Mouse (Mus musculus) myocyte (in vitro differentiated cells): ENCODE data around the gene Vpreb3.
"Not testable (repeated sequence)": the region's sequence is repeated elsewhere in the genome, so short reads cannot be mapped to it uniquely, and the experiment has no call there.

Experiments
- CEBPB ChIP-seq: IDR thresholded peaks from 2 replicates; pipeline ENCODE4 v1.6.1; 2011; ENCODE audit warnings: mild to moderate bottlenecking, moderate library complexity; ENCODE audit not compliant: poor library complexity, insufficient read depth, severe bottlenecking
- E2F4 ChIP-seq: IDR thresholded peaks from one replicate; pipeline ENCODE4 v1.6.1; 2011; ENCODE audit warnings: mild to moderate bottlenecking, control low read depth, moderate library complexity; ENCODE audit not compliant: insufficient read depth
- MAX ChIP-seq: IDR thresholded peaks from one replicate; pipeline ENCODE4 v1.6.1; 2011; ENCODE audit warnings: low read depth, mild to moderate bottlenecking, control low read depth
- MYOD1 ChIP-seq, 3 experiments: IDR thresholded peaks; one replicate each; pipeline ENCODE4 v1.6.1; 2011; ENCODE audit warnings: control low read depth in 2 of 3, low read depth in 2 of 3, mild to moderate bottlenecking in 2 of 3, moderate library complexity in 1 of 3; ENCODE audit not compliant: insufficient read length in 2 of 3, control insufficient read depth in 1 of 3
- MYOG ChIP-seq, 3 experiments: IDR thresholded peaks; one replicate each; pipeline ENCODE4 v1.6.1; 2011; ENCODE audit warnings: control low read depth in 2 of 3, low read depth in 2 of 3, mild to moderate bottlenecking in 2 of 3; ENCODE audit not compliant: insufficient read length in 2 of 3, control insufficient read depth in 1 of 3, insufficient read depth in 1 of 3
- POLR2A ChIP-seq: IDR thresholded peaks from one replicate; pipeline ENCODE4 v1.6.1; 2011; ENCODE audit warnings: low read depth, mild to moderate bottlenecking, control low read depth, moderate library complexity; ENCODE audit not compliant: insufficient read length
- POLR2AphosphoS2 ChIP-seq: IDR thresholded peaks from one replicate; pipeline ENCODE4 v1.6.1; 2011; ENCODE audit warnings: low read depth, control low read depth; ENCODE audit not compliant: insufficient read length
- REST ChIP-seq: IDR thresholded peaks from one replicate; pipeline ENCODE4 v1.6.1; 2011; ENCODE audit warnings: mild to moderate bottlenecking, control low read depth, moderate library complexity; ENCODE audit not compliant: insufficient read depth, insufficient read length
- SRF ChIP-seq: IDR thresholded peaks from one replicate; pipeline ENCODE4 v1.6.1; 2011; ENCODE audit warnings: low read depth; ENCODE audit not compliant: control insufficient read depth, insufficient read length
- TCF12 ChIP-seq: IDR thresholded peaks from one replicate; pipeline ENCODE4 v1.6.1; 2011; ENCODE audit warnings: mild to moderate bottlenecking, control low read depth; ENCODE audit not compliant: poor library complexity, insufficient read depth, severe bottlenecking
- TCF3 ChIP-seq: IDR thresholded peaks from one replicate; pipeline ENCODE4 v1.6.1; 2011; ENCODE audit warnings: low read depth, control low read depth; ENCODE audit not compliant: insufficient read length
- USF1 ChIP-seq: IDR thresholded peaks from one replicate; pipeline ENCODE4 v1.6.1; 2011; ENCODE audit warnings: low read depth, mild to moderate bottlenecking, control low read depth, moderate library complexity

DNA sequence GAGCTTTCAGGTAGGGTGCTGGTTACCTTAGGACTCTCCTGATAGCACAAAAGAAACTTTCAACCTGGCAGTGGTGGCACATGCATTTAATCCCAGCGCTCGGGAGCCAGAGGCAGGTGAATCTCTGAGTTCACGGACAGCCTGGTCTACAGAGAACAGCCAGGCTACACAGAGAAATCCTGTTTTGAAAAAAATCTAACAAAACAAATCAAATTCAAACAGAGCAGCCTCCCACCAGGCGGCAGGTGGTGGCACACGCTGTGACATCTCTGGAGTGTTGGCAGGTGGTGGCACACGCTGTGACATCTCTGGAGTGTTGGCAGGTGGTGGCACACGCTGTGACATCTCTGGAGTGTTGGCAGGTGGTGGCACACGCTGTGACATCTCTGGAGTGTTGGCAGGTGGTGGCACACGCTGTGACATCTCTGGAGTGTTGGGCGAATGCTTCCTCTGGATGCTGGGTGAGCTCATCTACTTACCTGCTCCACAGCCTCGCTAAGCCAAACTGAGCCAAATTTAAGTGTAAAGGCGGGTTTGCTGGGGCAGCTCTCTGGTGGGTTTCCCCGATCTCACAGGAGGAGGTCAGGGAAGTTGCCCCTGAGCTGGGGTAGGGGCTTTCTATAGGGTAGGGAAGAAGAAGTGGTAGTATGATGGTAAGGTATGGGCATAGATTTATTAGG is 51.8 kb downstream of the Vpreb3 start:
- TF ChIP-seq MYOG (IDR thresholded peaks at IDR 0.05; ENCODE audit: control insufficient read depth in 1 of 3, insufficient read depth in 1 of 3, insufficient read length in 2 of 3, low read depth in 2 of 3) (peak in 1 of 3 experiments; percentile 56), MYOD1 (IDR thresholded peaks at IDR 0.05; ENCODE audit: control insufficient read depth in 1 of 3, insufficient read length in 2 of 3, low read depth in 2 of 3) (peak in 1 of 3 experiments; percentile 26)
- TF ChIP-seq POLR2A, USF1, SRF, E2F4, TCF3, POLR2AphosphoS2, CEBPB, MAX, TCF12, REST: not testable (repeated sequence)
